Mouse (Mus musculus): ENCODE measurements around the gene Tex2. TPM values are rescaled to one million over a fixed set of nuclear protein-coding genes. Genes with fewer than 3 reads are reported as not detected.

Gene Tex2
- total and polyA plus RNA-seq, 3 experiments = 4.0 to 5.0 (median 4.5) TPM

DNA sequence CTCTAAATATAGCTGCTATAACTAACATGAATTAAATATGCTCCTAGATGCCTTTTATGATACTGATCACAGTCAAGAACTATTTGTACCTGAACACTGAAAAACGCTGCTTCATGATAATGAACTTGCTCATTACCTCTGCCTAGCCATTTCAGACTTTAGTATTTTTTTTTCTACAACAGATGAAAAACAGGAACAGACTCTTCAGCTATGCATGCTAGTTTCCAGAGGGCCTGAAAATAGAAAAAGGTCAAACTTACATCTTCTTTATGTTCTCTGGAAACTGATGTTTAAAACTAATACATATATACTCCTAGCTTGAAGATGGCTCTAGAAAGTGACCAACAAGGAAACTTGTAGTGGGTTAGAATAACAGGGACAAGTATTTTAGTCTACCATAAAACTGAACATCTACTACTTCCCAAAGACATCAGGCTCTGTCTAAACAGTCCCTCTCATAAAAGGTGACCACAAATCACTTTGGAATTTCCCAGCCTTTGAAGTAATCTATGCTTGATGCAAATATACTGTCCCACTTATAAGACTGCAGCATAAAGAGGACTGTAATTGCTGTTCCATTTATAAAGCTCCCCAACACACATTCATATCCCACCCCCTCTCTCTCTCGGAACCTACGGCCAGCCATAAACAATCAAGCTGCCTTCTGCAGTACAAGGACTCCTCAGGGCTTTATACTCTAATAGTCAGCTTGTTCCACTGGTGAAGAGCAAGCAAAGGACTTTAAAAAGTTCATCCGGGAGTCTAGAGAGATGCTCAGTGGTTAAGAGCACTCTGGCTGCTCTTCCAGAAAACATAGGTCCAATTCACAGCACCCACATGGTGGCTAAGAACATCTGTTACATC is 148.3 kb downstream of the Tex2 start (continued):
- 0 out of 2 replicates have a peak, but pooled peaks have one; percentile 36 for TF ChIP-seq ELF1 (IDR thresholded peaks at IDR 0.05; ENCODE audit: low read depth, low read length)

DNA sequence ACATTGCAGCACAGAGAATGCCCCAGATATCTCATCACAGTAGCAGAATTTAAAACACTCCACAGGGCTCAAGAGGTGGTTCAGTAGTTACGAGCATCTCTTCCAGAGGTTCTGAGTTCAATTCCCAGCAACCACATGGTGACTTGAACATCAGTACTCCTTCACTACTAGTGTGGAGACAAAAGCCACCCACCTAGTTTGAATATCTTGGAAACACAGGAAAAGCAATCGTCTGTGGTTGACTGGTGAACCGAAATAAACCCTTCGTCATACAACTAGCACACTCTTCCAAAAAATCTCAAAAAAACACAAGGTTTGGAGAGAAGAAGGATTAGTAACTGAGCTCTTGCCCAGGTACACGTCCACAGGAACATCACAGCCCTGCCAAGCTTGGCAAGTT is 149.4 kb downstream of the Tex2 start:
- Histone ChIP-seq H3K9ac (ENCODE audit: insufficient read depth, low read depth) (peak overlapping the region; percentile 66), H3K4me1 (ENCODE audit: control insufficient read depth in 1 of 2, insufficient read depth in 2 of 2) (peaks cover 8 to 71% of the 10 kb centered on the region in 2 experiments), H3K4me2 (ENCODE audit: insufficient read depth, low read depth, poor library complexity, severe bottlenecking) (peak overlapping the region; percentile 87), H3K4me3 (replicated peaks in 1 of 3; ENCODE audit: low read depth in 2 of 3, low read length in 2 of 3, poor library complexity in 1 of 3) (peak overlapping the region in 1 of 3 experiments; percentile 18), H3K36me3 (replicated peaks in 1 of 2; ENCODE audit: control insufficient read depth in 1 of 2, insufficient read depth in 1 of 2, low read length in 1 of 2) (peaks cover 5% of the 10 kb centered on the region in 2 experiments), H3K27ac (ENCODE audit: insufficient read depth, low read depth) (peak overlapping the region; percentile 88), H3K27me3 (replicated peaks) (no peaks in the 10 kb centered on the region), H3K9me3 (replicated peaks; ENCODE audit: low read length) (no peaks in the 10 kb centered on the region), H3K79me2 (replicated peaks; ENCODE audit: control insufficient read depth, extremely low read depth, insufficient read depth, poor library complexity, severe bottlenecking) (peaks cover 94% of the 10 kb centered on the region)
- in situ Hi-C loops (cut with MboI; ENCODE audit: low pct_ligation_motif_present, low pct_unique_long_range_greater_than_20kb, low sequenced_read_pairs) (no loop called here), dilution Hi-C loops (cut with MboI; ENCODE audit: extremely low pct_ligation_motif_present, extremely low pct_unique_long_range_greater_than_20kb, low sequenced_read_pairs) (no loop called here)
- peak; percentile 42 for DNase-seq (ENCODE audit: extremely low read depth)
- TF ChIP-seq USF2 (conservative IDR thresholded peaks at IDR 0.05; ENCODE audit: low read depth, low read length) (no peak), POLR2AphosphoS2 (IDR thresholded peaks at IDR 0.05; ENCODE audit: low read depth, low read length) (no peak), RAD21 (IDR thresholded peaks at IDR 0.05; ENCODE audit: low read depth, low read length) (no peak), MXI1 (IDR thresholded peaks at IDR 0.05; ENCODE audit: low read depth, low read length) (peak; percentile 66), MAFK (IDR thresholded peaks at IDR 0.05; ENCODE audit: insufficient replicate concordance, low read length) (0 out of 2 replicates have a peak, but pooled peaks have one; percentile 24), PAX5 (IDR thresholded peaks at IDR 0.05; ENCODE audit: low read length) (no peak), CHD2 (IDR thresholded peaks at IDR 0.05; ENCODE audit: low read length) (no peak), MYC (IDR thresholded peaks at IDR 0.05; ENCODE audit: low read depth, low read length) (peak; percentile 85), ZNF384 (IDR thresholded peaks at IDR 0.05; ENCODE audit: low read depth, low read length) (peak; percentile 56), BHLHE40 (IDR thresholded peaks at IDR 0.05; ENCODE audit: low read depth, low read length) (peak; percentile 63), SIN3A (IDR thresholded peaks at IDR 0.05; ENCODE audit: low read length) (peak; percentile 82), HCFC1 (IDR thresholded peaks at IDR 0.05; ENCODE audit: low read depth, low read length) (0 out of 2 replicates have a peak, but pooled peaks have one; percentile 8), SMC3 (IDR thresholded peaks at IDR 0.05; ENCODE audit: low read depth, low read length) (no peak), UBTF (IDR thresholded peaks at IDR 0.05; ENCODE audit: low read depth, low read length) (no peak), ELF1 (IDR thresholded peaks at IDR 0.05; ENCODE audit: low read depth, low read length) (no peak), ETS1 (conservative IDR thresholded peaks at IDR 0.05; ENCODE audit: low read depth, low read length) (peak; percentile 22; the same call in 1 of the 2 replicates), CHD1 (IDR thresholded peaks at IDR 0.05; ENCODE audit: low read depth, low read length) (peak; percentile 84), ZC3H11A (IDR thresholded peaks at IDR 0.05; ENCODE audit: low read depth, low read length) (no peak), JUN (IDR thresholded peaks at IDR 0.05; ENCODE audit: insufficient read depth, low read depth, low read length) (peak; percentile 38; the same call in 1 of the 2 replicates), POLR2A (IDR thresholded peaks at IDR 0.05; ENCODE audit: low read depth, low read length) (no peak), MAX (IDR thresholded peaks at IDR 0.05; ENCODE audit: low read length) (peak; percentile 79), IRF4 (IDR thresholded peaks at IDR 0.05; ENCODE audit: low read depth, low read length) (peak; percentile 53; the same call in 1 of the 2 replicates), ZMIZ1 (IDR thresholded peaks at IDR 0.05; ENCODE audit: low read depth, low read length) (no peak), ZKSCAN1 (IDR thresholded peaks at IDR 0.05; ENCODE audit: borderline replicate concordance, low read depth, low read length) (no peak), RCOR1 (conservative IDR thresholded peaks at IDR 0.05; ENCODE audit: low read depth, low read length) (peak; percentile 48; the same call in 1 of the 2 replicates), KAT2A (IDR thresholded peaks at IDR 0.05; ENCODE audit: insufficient replicate concordance, low read length) (no peak), MAZ (IDR thresholded peaks at IDR 0.05; ENCODE audit: low read depth, low read length) (no peak), MEF2A (IDR thresholded peaks at IDR 0.05; ENCODE audit: borderline replicate concordance, low read depth, low read length) (peak; percentile 90), EP300 (IDR thresholded peaks at IDR 0.05; ENCODE audit: low read length) (peak; percentile 68), NELFE (IDR thresholded peaks at IDR 0.05; ENCODE audit: low read depth, low read length) (no peak), CTCF (conservative IDR thresholded peaks at IDR 0.05 in 1 of 2, IDR thresholded peaks at IDR 0.05 in 1 of 2; ENCODE audit: low read depth in 2 of 2, low read length in 2 of 2) (no peak), USF1 (IDR thresholded peaks at IDR 0.05; ENCODE audit: low read depth, low read length) (no peak), JUND (conservative IDR thresholded peaks at IDR 0.05; ENCODE audit: low read depth, low read length) (0 out of 2 replicates have a peak, but pooled peaks have one; percentile 37), NRF1 (IDR thresholded peaks at IDR 0.05; ENCODE audit: low read depth, low read length) (no peak), GABPA (IDR thresholded peaks at IDR 0.05; ENCODE audit: insufficient replicate concordance, low read depth, low read length) (no peak), E2F4 (IDR thresholded peaks at IDR 0.05; ENCODE audit: insufficient replicate concordance, low read depth, low read length) (no peak)

Data from CH12.LX (cell line).